Mouse (Mus musculus) heart, embryonic 12.5 days (tissue): ENCODE measurements around the gene 4921504E06Rik. TPM values are rescaled to one million over a fixed set of nuclear protein-coding genes. Genes with fewer than 3 reads are reported as not detected.

Experiments
- ATAC-seq: fragments of 200-750 bp; cut with Nextera tagmentation; 2 replicates; pipeline ENCODE4 v1.8.0; 2017; ENCODE audit warnings: moderate TSS enrichment, moderate library complexity; ENCODE audit not compliant: insufficient number of reproducible peaks, low FRiP score
- H3K27ac ChIP-seq: fragments of 300-500 bp; sonication (generic); 2 replicates; pipeline ENCODE4 v1.5.1; 2016; ENCODE audit warnings: mild to moderate bottlenecking, moderate library complexity; ENCODE audit not compliant: poor library complexity, severe bottlenecking
- H3K27me3 ChIP-seq: fragments of 300-500 bp; sonication (generic); replicated peaks from 2 replicates; pipeline ENCODE4 v1.6.1; 2016; ENCODE audit warnings: mild to moderate bottlenecking, moderate library complexity
- H3K36me3 ChIP-seq: fragments of 300-500 bp; sonication (generic); 2 replicates; pipeline ENCODE4 v1.6.1; 2016; ENCODE audit warnings: mild to moderate bottlenecking, moderate library complexity
- H3K4me1 ChIP-seq: fragments of 300-500 bp; sonication (generic); replicated peaks from 2 replicates; pipeline ENCODE4 v1.6.1; 2016; ENCODE audit warnings: mild to moderate bottlenecking
- H3K4me2 ChIP-seq: fragments of 300-500 bp; sonication (generic); 2 replicates; pipeline ENCODE4 v1.6.1; 2016; ENCODE audit warnings: mild to moderate bottlenecking, moderate library complexity
- H3K4me3 ChIP-seq: fragments of 300-500 bp; sonication (generic); 2 replicates; pipeline ENCODE4 v1.5.1; 2016; ENCODE audit warnings: mild to moderate bottlenecking
- H3K9ac ChIP-seq: fragments of 300-500 bp; sonication (generic); 2 replicates; pipeline ENCODE4 v1.6.1; 2016; ENCODE audit warnings: mild to moderate bottlenecking, moderate library complexity
- H3K9me3 ChIP-seq: fragments of 300-500 bp; sonication (generic); replicated peaks from 2 replicates; pipeline ENCODE4 v1.6.1; 2016; ENCODE audit warnings: mild to moderate bottlenecking, moderate library complexity
- WGBS: fragments of 180-500 bp; shearing (Covaris S2); methylation state at CpG from one replicate; pipeline ENCODE4 v1.1.7; 2016; 5-methylcytosine and 5-hydroxymethylcytosine counted together
- polyA plus RNA-seq: library from polyadenylated mRNA; unstranded; fragments of >200 nt; fragmentation: Nextera tagmentation; extraction: Ambion mirVana; gene quantifications from 2 replicates; pipeline ENCODE4 v1.2.1, GENCODE M21; 2016

The 4921504E06Rik gene
- polyA plus RNA-seq, 1 experiment from 2014 or later, result not detected

- H3K4me2 ChIP-seq, result no peak overlapping the region
- H3K9me3 ChIP-seq, result no peaks in the 10 kb centered on the region
- H3K27me3 ChIP-seq, result peaks cover 38% of the 10 kb centered on the region
- H3K9ac ChIP-seq, result no peak overlapping the region; the same call in 1 of the 2 replicates
- no peak overlapping the region for H3K4me3 ChIP-seq
- H3K36me3 ChIP-seq, result no peaks in the 10 kb centered on the region
- WGBS, result 59% methylated on average over 6 of the region's 6 CpGs
- ATAC-seq, result no peak
- peaks cover 3% of the 10 kb centered on the region; the same call in 1 of the 2 replicates for H3K4me1 ChIP-seq
- H3K27ac ChIP-seq, result no peak overlapping the region
Measured at GRCm38 (mm10) chr2:19416066-19416465, 137.6 kb downstream of the 4921504E06Rik start.

- Histone ChIP-seq H3K36me3 (no peaks in the 10 kb centered on the region), H3K4me3 (peak overlapping the region; percentile 29), H3K4me2 (peak overlapping the region; percentile 61), H3K27ac (no peak overlapping the region), H3K9me3 (no peaks in the 10 kb centered on the region; the same call in 1 of the 2 replicates), H3K4me1 (peaks cover 3% of the 10 kb centered on the region; the same call in 1 of the 2 replicates), H3K27me3 (peaks cover 31% of the 10 kb centered on the region), H3K9ac (no peak overlapping the region; the same call in 1 of the 2 replicates)
- WGBS, result 3% methylated on average over 6 of the region's 6 CpGs
- no peak for ATAC-seq
Measured at GRCm38 (mm10) chr2:19415063-19415521, 138.6 kb downstream of the 4921504E06Rik start.

GRCm38 (mm10) chr2:19414222-19414965, 139.3 kb downstream of the 4921504E06Rik start:
- WGBS, result 17% methylated on average over 19 of the region's 19 CpGs
- Histone ChIP-seq H3K36me3 (no peaks in the 10 kb centered on the region), H3K9ac (no peak overlapping the region; the same call in 1 of the 2 replicates), H3K9me3 (no peaks in the 10 kb centered on the region; the same call in 1 of the 2 replicates), H3K4me2 (peak overlapping the region; percentile 61), H3K4me1 (peaks cover 3% of the 10 kb centered on the region; the same call in 1 of the 2 replicates), H3K4me3 (peak overlapping the region; percentile 29), H3K27me3 (peaks cover 25% of the 10 kb centered on the region), H3K27ac (no peak overlapping the region)
- ATAC-seq, result no peak

Other genes starting within 250 kb of the 4921504E06Rik start
- 34.6 and 37.9 TPM in 2 replicates for gene Msrb2, start 182.5 kb downstream of the 4921504E06Rik start, polyA plus RNA-seq
- not detected in 2 replicates for gene Ptf1a, start 108.3 kb downstream of the 4921504E06Rik start, polyA plus RNA-seq
- gene Otud1, start 103.8 kb upstream of the 4921504E06Rik start, polyA plus RNA-seq, result 11.6 and 12.3 TPM in 2 replicates